Mouse (Mus musculus) frontal cortex, postnatal 36 days (tissue): ENCODE results near the gene Mrgprf.

Source experiments
- DNase-seq, 2 experiments: peaks; one replicate each; pipeline ENCODE4 v3.0.0; 2022; ENCODE audit warnings: low spot score in 2 of 2

The Mrgprf gene

DNA sequence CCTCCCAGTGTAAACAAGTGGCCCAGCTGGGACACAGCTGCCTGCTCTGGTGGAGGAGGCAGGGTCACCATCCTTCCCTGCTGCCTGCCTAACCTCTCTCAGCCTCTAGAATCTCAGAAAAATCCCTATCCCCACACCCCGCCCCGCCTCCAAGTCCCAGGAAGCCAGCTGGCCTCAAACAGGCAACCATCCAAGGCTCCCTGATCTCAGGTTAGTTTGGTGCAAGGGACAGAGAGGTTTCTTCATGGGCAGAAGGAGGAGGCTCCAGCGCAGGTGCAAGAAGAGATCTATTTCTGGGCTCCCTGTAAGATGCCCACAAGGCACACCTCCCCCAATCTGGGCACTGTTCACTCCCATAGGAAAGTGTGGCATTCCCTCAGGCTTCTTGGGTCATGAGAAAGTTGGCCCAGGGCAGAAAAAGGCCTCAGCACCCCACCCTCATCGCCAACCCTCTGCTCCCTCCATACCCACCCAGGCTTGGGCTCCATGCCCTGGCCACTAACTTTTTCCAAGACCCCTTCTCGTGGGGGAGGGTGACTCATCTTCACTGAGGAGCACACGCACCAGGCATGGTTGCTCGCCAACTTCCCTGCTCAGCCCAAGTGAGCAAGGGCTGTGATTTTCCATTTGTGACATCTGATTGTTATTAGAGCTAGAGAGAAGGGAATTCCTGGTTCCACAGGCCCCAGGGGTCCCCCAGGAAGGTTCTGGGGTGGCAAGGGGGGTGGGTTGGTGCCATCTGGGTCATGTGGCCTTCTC, 887 bp upstream of the Mrgprf start:
- peak in 1 of 2 experiments; percentile 31 for DNase-seq

- no peak for DNase-seq
Measured at GRCm38 (mm10) chr7:145301008-145301340, 346 bp downstream of the Mrgprf start.

- DNase-seq, result no peak
Measured at GRCm38 (mm10) chr7:145301341-145302005, 845 bp downstream of the Mrgprf start.

DNA sequence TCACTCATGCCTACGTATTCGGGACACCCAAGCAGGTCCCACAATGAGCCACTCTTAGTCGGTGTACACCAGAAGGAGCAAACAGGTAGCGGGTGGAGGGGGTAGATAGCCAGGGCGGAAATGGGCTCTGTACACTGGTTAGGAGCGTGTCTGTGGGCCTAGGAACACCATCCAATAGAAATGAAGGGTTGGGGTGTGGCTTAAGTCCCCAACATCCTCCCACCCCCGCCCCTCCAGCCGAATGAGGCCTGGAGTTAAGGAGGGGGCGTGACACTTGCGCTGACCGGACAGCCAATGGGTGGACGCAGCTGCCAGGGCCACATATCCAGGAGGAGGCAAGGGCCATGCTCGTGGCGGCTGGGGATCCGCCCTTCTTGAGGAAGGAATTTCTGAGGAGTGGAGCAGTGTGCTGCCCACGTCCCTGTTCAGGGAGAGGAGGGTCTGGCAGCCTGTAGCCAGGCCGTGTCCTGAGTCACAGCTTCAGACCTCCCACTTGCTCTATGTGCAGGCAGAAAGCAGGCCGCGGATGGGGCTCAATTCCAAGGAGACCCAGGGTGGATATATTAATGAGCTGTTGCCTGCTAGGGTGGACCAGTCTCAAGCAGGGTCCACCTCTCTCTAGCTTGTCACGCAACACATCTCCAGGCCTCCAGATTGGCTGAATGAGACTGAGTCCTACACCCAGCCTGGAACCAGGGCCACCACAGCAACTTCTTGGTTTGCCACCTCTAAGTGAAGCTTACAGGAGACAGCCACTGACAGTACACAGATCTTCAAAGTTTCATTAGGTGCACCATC, 2.1 kb downstream of the Mrgprf start:
- DNase-seq, result no peak

GRCm38 (mm10) chr7:145304153-145304552, 3.5 kb downstream of the Mrgprf start:
- DNase-seq, result no peak

- DNase-seq, result no peak
Measured at GRCm38 (mm10) chr7:145307636-145308035, 7.0 kb downstream of the Mrgprf start.

- DNase-seq, result no peak
Measured at GRCm38 (mm10) chr7:145308061-145308675, 7.5 kb downstream of the Mrgprf start.

GRCm38 (mm10) chr7:145308866-145309265, 8.2 kb downstream of the Mrgprf start:
- DNase-seq, result no peak

DNA sequence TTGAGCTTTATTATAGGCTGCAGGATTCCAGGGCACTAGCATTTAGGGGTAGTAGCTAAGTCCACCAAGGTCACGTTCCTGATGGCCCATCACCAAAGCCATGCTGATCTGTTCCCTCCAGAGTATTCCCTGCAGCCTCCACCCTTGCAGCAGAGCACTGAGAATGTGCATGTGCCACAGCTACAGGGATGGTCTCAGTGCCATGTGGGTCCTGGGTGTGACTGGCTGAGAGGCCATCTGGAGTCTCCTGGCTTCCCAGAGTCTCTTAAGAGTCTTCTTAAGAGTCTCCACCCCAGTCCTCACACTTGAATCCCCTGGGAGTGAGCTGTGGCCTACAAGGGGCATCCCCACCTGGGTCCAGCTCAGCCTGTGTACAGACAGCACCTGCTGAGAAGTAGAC, 9.2 kb downstream of the Mrgprf start:
- DNase-seq, result no peak

DNA sequence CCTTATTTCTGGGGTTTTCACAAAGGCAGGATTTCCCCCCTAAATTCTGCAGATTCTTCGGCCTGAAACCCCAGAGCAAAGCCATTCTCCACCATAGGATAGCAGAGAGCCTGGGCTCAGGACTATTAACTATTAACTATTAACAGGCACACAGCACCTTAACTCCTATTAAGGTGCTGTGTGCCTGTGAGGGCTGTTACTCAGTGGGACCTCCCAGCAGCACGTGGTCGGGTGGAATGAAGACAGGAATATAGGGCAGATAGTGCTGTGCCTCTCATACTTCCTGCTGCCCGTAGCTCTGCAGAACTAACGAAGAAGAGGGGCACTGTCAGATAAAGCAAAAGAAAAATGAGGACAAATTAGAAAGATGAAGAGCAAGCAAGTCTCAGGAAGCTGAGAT, 9.9 kb downstream of the Mrgprf start:
- no peak for DNase-seq

DNA sequence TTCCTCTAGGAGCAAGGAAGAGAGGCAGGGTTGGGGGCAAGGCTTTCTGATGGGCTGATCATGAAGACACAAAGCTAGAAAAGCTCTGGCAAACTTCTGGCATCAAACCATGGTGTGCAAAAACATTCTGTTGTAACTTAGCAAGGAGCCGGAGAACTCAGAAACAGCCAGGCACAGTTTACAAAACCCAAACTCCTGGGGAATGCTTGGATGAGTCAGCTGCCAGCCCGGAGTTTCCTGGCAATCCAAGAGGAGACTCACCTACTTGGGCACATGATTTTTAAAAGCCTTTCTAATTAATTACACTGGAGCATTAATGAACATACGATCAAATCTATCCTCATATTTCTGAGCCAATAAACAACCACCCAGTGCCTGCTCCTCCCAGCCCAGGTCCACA, 11.5 kb downstream of the Mrgprf start:
- no peak for DNase-seq

DNA sequence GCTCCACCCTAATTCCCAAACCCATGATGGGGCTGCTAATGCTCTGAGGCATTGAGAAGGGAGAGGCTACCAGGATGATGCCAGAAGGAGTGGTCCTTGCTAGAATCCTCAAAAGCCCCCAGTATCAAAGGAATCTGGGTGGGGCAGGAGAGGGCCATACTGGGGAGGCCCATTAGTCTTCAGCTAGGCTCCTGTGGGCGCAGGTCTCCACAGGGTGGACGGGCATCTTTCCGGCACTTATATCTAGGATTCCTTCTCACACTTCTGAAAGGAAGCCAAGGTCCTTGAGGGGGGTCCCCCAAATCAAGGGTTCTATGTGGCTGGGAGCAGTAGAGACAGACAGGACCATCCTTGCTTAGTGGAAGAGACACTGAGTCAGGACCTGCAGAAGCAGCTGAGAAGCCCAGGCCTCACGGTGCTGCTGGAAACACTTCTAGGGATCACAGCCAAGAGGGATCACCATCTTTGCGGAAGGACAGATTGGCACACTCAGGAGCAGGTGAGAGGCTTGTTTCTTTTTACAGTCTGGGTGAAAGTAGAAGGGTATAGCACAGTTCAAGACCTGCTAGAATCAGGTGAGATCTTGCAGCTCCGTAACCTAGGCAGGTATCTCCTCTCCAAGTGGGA, 14.3 kb downstream of the Mrgprf start, which contains the start of gene Mrgprd:
Mrgprd (plus strand) TSS at position 51 of the 627 bp plus-strand sequence.
- no peak for DNase-seq

DNA sequence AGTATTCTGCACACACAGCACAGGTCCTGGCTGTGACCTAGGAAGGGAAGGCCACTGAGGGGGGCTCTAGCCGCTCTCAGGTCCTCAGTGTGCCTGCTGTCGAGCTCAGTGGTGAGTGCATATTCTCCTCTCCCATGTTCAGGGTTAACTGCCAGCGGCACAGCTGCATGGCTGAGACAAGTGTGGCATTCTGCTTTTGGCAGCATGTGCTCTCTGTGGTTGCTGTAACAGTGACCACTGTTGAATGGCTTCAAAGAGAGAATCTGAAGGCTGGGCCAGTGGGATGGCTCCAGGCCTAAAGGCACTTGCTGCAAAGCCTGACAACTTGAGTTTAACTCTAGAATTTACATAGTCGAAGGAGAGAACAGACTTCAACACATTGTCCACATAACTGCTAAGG, 16.9 kb downstream of the Mrgprf start:
- DNase-seq, result peak in 1 of 2 experiments; percentile 15

- peak in 1 of 2 experiments; percentile 53 for DNase-seq
Measured at GRCm38 (mm10) chr7:145319481-145319880, 18.9 kb downstream of the Mrgprf start.

- no peak for DNase-seq
Measured at GRCm38 (mm10) chr7:145323607-145324006, 23.0 kb downstream of the Mrgprf start.

GRCm38 (mm10) chr7:145325697-145326096, 25.1 kb downstream of the Mrgprf start:
- no peak for DNase-seq

- no peak for DNase-seq
Measured at GRCm38 (mm10) chr7:145329982-145330381, 29.4 kb downstream of the Mrgprf start.

- no peak for DNase-seq
Measured at GRCm38 (mm10) chr7:145330641-145331040, 30.0 kb downstream of the Mrgprf start.

DNA sequence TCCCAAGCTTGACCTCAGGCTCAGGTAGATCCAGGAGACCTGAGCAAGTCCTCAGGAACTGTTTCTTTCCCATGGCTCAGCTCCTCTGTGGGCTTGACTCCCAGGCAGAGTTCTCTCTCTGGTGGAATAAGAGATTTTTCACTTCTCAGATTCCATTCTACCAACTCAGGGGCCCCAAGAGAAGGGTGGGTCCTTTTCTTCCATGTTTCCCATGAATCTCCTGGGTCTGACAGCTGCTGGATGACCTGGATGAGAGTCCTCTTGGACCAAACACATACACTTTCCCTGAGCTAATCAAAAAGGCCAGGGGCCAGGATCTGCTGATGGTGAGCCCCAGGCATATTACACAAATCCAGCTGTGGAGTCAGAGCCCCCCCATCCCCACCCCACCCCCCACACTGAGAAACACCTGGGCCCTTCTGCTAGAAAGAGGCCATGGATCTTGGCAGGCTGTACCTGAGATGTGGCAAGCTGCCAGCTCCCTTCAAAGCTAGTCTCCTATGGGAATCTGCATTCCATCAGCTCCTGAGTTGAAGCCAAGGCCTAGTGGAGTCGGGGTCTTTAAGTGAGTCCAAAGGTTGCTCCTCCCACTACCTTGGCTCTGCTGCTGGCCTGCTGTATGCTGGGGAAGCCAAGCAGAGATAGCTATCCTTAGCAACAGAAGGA, 31.9 kb downstream of the Mrgprf start:
- no peak for DNase-seq

- no peak for DNase-seq
Measured at GRCm38 (mm10) chr7:145333936-145334335, 33.3 kb downstream of the Mrgprf start.

DNA sequence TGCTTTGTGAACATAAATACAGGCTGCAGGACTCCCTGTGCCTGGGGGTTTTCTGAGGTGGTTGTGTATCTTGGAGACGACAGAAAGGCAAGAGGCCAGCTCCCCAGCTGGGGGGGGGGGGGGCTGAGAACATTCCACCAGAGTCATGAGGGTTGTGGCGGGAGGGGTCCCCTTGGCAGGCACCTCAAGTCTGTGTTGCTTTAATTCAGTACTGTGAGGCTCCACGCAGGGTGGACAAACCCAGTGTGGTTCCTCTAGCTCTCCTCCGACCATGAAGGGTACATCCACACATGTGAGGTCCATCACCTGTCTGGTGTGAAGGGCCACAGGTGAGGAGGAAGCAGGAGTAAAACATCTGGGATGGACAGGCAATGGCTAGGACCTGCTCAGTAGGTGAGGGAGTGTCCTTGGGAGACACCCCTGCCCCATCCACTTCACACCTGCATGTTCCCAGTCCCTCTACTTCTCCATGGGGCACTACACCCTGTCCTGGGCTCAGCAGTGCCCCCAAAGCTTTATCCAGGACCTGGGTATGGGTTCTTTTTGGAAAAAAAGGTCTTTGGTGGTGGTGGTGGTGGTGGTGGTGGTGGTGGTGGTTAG, 33.9 kb downstream of the Mrgprf start:
- no peak for DNase-seq
